Mouse (Mus musculus) kidney, adult 18-20 months (tissue): Measurements from ENCODE around the gene Rad51b.

ENCODE experiments used
- DNase-seq: peaks from one replicate; pipeline ENCODE4 v3.0.0; 2021

Gene Rad51b

DNA sequence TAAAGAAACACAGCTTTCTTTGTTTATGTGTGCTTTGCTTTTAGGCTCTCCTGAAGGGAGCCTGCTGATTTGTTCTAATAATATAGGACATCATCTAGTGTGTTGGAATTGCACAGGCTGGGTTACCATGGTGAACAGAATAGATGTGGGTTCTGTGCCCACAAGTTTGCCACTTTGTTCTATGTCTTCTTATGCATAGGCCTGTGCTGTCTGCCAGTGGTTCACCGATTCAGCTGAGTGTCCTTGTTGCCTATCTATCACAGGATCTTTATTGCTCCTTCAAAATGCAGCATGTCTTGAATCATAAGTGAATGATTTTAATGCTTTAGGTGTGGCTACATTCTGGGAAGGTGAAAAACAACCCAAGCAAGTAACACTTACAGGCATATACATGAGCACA lies 201.2 kb downstream of the Rad51b start:
- DNase-seq: no peak

DNA sequence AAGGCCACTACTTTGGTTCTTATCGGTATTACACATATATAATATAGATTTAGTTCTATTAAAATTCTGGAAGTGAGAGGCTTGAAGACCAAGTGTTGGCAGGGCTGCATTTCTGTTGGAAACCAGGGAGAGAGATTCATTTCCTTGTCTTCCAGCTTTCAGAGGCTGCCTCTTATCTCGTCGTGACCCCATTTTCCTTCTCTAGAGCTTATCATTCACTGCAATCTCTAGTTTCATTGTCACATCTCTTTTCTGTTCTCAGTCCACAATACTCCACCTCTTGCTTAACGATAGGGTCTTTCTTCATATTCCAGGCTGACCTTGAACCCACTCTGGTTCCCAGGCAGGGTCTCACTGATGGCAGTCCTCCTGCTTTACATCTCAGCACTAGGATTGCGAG lies 202.7 kb downstream of the Rad51b start:
- no peak for DNase-seq

DNA sequence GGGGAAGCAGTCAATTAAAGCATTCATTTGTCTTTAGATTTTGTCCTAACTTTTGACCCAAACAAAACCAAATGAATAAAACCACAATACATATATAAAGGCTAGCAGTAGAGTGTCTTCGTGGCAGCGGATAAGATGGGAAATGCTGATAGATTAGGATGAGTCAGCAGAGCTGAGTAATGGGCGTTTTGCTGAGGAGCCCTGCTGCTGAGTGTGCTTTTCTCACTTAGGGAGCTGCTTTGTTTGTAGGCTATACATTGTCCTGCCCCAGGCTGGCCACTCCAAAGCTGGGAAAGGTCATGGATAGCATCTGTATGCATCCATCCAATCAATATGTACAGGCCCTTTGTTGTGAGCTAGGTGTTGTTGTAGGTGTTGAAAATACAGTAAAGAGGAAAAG lies 204.8 kb downstream of the Rad51b start:
- DNase-seq: no peak

DNA sequence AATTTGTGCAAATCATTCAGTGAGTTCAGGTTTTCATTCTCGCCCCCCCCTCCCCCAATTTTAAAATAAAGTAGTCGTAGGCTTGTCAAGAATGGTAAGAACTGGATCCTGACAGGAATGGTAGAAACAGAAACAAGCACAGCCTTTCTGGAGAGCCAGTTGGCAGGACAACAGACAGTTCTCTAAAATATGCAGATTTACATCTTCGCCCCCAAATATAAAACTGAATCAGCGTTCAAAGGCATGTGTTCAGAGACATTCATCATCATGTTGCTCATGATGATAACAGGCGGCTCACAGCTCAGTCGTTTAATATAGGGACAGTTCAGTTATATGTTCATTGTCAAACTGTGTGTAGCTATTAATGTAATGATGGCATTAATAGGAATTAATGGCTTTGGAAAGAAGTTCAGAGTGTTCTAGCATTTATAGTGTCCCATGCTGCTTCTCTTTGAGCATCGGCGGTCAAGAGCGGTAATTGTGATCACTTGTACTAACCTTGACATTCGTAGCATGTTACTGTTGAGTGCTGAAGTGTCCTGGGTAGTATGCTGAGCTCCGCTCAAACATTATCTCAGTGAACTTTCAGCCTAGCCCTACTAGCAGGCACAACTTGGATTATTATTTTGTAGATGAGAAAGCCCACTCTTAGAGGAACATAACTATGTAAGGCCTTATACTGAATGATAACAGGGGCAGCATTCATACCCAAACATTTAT lies 205.9 kb downstream of the Rad51b start:
- DNase-seq: no peak

DNA sequence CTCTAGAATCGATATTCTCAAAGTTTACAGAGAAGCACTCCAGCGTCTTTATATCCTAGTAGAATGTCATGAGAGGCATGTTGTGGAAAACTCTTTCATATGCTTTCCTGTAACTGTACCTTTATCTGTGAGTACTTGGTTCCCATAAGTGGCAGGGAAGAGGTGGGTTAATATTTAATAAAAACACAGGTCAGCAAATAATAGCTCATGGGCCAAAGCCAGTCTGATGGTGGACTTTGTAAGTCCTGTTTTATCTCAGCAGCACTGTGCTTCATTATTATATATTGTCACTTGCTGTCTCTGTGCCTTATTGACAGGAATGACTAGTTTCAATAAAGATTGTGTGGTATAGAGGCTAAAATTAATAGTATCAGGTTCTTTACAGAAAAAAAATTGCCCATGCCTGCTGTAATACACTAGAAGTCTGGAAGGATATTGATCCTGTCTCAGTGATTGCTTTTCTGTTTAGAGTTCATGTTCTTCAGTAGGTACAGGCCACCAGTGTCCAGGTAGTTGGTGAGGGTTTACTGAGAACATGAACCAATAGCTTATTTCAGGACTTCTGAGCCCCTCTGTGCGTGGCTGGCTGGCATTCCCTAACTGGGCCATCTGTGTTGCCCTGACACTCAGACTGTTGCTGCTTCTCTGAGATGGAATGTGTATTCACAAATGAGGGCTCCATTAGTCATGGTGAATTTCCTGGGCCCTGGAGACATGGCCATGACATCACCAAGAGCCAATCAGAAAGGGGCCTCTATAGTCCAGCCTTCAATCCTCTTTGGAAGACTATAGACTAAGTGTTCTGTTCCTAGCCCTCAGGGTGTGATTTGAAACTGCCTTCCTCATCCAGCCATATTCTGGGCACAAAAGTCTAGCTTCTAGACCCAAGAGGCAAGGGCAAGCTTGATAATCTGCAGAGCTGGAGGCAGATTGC lies 206.8 kb downstream of the Rad51b start:
- no peak for DNase-seq

DNA sequence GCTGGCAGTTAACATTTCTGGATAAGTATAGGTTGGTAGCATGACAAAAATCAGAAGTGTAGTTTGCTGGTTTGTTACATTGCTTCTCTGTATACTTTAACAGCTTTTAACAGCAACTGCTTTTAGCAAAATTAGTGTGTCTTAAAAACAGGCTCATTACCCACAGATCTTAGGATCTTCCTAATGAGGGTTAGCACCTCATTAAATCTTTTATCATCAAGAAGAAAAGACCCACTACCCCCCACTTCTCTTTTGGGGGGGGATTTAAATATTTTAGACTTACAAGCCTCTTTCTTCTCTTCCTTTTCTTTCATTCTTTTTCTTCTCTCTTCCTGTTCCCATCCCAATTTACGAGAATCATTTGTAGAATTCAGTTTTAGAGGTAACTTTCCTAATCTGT lies 207.6 kb downstream of the Rad51b start:
- DNase-seq: no peak

DNA sequence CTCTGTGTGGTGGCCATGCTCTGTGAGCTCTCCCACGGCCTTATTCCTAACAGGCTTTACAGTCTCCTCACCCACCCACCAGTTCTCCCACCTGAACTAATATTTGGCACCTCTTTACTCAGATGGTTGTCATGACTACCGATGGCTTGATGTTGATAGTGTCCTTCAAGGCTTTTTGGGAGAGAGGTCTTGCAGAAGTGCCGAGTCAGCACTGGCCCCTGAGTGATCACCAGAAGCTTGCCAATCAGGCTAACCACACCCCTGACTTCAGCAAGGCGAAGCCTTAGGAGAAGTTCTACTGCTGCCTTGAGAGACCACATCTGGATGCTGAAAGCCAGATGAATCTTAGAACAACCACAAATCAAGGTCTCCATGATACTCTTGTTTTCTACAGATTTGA lies 209.3 kb downstream of the Rad51b start:
- peak; percentile 33 for DNase-seq

DNA sequence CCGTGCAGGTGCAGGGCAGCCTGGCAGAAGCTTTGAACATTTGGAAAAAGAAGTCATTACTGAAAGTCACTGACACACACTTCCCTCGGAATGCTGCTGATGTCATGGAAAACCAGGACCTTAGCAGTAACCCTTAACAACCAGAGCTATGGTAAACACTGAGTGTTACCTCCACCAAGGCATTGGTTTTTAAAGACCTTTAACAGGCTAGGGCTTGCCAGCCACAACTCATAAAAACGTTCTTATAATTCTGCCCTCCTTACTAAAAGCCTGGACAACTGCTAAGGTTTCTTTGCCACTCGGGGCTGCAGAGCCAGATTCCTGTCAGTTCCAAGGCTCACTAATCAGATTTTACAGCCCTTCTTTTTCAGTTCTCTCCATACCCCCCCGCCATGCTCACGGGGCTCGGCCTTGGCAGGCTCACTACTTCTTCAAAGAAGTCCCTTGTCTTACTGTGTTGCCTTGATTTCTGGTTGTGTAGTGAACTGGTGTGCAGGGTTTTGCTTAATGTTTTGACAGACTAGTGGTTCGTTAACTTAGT lies 210.1 kb downstream of the Rad51b start:
- DNase-seq: peak; percentile 76

DNA sequence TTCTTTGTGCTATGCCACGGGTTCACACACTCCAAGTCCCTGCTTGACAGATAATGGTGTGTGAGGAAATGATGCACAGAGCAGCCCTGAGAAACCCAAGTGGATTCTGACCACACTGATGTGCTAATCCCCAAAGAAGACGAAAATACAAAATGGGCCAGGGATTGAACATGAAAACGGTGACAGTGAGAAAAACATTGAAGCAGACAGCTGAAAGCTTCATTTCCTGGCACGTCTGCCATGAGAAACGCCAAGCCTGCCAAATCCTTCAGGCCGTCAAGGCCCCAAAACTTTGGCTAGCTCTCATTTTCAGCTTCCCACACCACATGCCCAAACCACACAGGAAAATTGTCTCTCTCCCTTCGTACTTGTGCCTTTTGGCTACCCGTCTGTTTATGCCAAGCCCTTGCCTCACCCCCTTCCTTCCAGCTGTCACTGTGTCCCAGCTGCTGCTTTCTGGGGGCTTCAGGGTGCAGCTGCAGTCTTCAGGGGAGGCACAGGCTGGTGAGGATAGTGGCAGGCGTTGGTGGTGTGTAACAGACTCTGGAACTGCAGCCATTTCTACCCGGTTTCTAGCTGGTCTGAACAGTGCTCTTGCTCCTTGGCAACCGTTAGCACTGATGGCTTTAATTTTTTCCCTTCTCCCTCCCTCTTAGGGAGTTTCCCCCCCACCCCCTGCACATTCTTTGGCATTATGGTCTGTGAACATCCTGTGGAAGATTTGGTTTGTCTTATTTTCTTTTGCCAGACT lies 214.5 kb downstream of the Rad51b start:
- no peak for DNase-seq

DNA sequence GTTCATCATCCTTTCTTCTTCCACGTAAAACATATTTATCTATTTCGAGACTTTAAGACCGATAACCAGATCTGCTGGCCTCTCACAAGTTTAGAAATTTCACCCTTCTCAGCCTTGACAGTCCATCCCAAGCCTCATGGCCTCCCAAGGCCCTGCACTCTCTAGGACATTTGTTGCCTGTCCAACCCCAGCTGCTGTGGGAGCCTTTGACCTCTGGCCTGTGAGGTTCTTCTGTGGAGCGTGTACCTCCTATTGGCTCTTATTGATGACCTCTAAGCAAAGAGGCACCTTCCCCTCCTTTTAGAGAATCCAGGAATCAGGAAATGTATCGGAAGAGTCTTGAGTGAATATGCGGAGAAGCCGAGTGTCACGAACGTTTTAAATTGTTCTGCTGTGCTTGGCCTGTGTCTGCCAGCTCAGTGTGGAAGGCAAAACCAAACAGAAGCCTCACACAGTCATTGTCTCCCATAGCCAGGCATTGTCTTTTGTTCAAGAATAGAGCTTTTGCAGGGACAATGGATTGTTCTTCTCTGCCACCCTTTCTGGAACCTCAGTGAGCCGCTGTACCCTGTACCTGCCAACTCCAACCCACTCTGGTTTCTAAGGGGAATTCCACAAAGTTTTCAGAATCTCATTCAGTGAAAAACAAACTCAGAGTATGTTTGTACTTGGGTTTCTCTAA lies 215.3 kb downstream of the Rad51b start:
- no peak for DNase-seq

DNA sequence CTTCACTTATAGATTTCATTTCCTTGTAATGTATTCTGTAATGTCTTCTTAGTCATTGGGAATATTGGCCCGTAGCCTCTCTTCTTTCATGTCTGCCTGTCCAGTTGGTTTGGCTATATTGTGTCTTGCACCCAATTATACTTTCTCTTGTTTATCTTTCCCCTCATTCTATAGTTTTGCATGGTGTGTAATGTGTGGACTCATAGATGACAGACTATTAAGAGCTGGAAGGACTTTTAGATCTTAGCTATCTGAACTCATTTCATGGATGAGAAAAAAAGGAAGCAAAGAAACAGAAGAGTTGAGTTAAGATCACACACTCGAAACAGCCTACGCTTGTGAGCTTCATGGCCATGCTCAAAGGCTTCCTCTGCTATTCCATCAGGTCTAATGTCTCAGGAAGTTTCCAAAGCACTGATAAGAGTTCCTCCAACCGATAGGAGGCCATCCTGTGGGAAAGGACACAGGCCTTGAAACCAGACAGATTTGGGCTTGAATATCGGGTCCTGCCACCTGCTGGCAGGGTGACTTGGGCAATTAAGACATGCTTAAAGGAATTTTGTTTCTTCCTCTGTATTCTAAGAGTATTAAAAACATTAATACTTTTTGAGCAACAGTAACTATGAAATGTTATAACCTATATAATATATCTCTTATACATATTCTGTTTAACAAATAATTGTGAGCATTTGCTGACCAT lies 216.1 kb downstream of the Rad51b start:
- no peak for DNase-seq

DNA sequence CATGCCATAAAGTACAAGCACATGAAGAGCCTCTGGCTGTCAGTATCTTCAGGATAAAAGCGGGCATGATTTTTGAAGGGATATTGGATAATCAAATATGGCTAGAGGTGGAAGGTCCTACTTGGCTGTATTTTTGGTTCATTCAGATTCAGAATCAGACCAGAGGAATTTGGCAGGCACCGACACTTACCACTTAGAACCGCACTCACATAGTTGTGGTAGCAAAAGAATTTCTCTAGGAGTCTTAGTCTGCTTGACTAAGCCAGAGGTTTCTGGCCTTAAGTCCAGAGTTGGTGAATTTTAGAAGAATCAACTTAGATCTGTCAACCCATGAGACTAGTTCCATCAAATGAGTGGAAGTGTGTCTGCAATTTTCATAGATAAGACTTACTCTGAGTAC lies 217.6 kb downstream of the Rad51b start:
- no peak for DNase-seq

DNA sequence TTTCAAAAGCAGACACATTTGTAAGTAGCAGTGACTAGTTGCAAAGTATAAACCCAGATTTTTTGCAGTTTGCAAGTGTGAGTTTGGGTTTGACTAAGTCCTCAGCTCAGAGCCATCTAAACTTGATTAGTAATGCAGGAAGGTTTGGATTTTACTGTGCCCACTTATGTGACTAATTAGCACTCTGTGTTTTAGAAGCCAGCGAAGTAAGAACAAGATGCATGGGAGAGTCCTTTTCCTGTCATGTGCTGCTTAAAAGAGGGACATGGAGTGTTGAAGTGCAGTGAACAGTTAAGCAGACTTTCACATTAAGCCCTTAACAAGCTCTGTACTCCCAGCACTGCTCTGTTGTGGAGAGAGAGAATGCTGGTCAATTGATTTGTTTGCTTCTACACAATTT lies 225.3 kb downstream of the Rad51b start:
- DNase-seq: no peak

DNA sequence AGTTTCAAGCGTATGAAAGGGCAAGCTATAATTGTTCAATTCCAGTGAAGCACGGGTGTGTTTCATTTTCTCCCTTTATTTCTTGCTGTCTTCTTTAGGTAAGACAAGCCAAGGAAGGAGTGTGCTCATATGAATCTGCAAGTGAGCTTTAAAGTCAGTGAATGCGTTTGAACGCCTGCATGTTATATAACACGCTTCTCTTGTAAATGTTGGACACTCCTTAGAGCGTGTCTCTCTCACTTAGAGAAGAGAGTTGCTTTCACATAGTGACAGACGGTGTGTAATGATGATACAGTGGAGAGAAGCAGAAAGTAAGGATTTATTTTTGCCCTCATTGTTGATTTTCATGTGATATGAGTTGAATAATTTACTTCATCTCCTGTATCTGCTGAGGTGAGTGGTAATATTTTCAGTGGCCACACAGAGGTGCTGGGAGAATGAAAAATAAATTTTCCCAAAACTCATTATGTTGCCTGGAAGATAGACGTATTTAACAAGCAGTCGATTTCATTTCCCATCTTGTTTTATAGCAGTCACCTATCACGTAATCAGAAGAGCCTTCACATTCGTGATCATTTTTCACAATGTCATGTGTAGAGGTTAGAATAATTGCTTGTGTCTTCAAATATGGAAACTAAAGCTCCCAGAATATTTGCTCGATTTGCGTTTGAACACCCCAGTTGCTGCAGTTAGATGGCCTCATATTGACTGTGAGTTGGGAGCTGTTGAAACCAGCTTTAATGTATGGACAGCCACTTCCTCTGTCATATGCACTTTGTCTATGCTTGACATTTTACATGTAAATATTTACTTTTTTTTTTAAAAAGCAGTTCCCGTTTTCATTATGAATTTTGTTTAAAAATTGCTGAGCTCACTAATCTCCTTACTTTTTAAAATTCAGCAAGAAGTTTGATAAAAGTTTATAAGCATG lies 228.1 kb downstream of the Rad51b start:
- no peak for DNase-seq

DNA sequence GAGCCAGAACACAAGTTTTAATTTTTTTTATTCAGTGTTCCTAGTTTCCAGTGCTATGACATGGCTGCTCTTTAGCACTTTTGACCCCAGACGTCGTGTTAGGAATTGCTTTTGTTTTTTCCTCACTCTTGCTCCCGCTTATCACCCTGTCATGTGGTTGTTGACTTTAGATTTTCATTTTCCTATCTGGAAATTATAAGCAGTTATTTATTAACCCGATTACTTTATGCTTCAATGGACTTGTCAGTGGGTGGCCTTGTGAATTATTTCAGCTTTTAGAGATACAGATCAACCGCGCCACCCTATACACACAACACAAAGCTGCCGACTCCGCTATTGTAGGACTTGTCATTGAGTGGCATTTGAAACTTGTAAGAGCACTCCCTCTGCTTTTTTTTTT lies 228.8 kb downstream of the Rad51b start:
- no peak for DNase-seq

DNA sequence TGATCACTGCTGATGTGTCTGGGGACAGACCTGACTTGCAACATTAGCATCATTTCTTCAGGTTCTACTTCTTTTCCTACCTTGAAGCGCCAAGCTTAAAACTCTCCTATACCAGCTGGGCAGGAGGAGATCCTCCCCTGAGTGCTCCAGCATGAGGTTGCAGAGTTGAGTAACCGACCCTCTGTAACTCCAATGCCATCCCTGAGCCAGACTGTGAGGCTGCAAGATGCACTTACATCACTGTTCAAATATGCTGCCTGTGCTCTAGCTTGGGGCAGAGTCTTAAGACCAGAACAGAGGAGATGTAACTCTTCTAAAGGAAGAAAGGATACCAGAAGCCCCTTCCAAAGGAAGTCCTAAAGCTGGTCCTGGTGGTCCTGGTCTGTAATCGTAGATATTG lies 230.1 kb downstream of the Rad51b start:
- no peak for DNase-seq

DNA sequence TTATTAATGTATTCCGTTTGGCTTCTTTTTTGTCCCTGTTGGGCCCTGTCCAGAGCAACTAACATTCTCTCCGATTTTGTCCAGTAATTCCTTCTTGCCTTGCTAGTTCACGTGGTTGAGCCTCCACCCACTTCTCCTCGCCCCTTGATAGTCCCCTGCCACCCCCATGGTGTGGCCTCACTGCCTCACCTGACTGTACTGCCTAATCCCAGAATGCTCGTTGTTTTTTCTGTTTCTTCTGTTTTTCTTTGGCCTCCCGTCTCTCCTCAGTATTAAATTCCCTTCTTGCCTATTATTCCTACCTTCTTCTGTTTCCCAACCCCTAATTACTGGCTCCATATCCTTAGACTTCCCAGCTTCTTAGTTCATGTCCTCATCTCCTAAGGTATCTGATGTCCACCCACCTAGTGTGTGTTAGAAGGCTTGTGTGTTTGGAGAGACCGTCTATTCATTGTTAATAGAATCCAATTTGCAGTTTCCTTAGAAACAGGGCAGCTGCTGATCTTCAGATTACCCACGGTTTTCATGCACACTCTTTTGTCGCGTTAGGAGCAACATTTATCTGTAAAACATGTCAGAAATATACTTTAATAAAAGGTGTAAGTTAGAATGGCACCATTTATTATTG lies 233.3 kb downstream of the Rad51b start:
- no peak for DNase-seq

DNA sequence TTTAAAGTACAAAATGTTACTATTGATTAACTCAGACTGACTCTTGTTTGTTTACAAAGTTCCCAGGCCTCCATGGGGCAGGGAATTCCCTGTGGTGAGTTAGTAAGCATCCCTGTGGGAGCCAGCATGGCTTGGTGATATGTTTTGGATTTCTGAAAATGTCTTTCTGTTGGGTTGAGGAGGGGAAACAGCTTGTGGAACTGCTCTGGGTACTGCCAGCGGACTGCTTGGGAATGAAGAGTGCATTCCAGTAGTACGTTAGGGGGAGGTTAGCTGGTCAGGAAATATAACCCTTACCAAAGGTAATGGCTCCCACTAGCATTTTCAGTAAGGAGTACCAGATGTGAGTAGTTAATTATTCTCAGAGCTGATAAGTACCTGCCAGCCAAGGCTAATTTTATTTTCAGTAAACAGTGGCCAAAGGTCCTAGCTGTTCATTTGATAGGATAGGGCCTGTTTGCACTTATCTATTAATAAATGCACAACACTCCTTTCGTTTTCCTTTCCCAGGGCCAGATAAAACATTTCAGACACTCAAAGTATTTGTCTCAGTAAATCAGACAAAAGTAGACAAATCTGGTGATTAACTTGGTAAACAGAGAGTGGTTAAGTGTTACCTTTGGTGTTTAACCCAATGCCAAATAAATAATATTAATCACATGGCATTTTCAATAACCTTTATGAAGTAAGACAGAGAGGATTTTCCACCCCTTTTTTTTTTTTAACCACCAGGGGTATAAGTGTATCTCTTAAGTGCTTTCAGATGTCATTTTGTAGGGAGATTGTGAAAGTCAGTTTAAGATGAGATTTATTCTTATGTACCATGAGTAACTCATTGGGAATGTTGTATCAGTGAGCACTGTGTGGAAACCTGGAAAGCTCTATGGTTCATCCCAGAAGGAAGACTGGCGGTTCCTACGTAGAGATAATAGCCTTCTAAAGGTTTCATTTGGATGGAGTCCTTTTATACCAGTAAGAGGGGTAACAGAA lies 235.0 kb downstream of the Rad51b start:
- DNase-seq: peak; percentile 59

DNA sequence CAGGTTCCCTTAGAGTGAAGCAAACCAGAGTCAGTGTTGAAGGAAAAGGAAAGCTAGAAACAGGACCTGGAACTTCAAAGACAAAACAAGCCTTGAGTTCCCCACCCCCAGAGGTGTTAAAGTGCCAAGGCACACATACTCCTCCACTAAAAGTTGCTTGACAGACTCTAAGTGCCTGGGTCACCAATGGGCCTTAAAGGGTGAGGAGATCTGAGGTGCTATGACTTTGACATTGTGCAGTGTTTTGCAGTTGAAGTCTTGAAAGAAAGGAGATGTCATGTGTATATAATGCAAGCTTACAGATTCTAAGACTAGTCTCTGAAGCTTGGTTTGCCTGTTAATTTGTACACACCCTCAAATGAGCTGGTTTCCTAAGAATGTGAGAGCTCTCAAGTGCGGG lies 237.7 kb downstream of the Rad51b start:
- DNase-seq: no peak
